Mouse (Mus musculus): ENCODE results near the gene Ykt6. TPM values are rescaled to one million over a fixed set of nuclear protein-coding genes. Genes with fewer than 3 reads are reported as not detected.

Ykt6 gene
- total RNA-seq, 2 experiments from 2014 or later = 61.5 to 66.0 TPM

- DNase-seq (ENCODE audit: low spot score in 2 of 2) = no peak
These were observed 61.4 kb downstream of the Ykt6 start for GRCm38 (mm10) chr11:6016797-6017395.

Other genes starting within 250 kb of the Ykt6 start
- 10 to 100 TPM; 67.8 to 84.1 TPM for gene Mrps24, start 240.0 kb upstream of the Ykt6 start, total RNA-seq (2021)
- gene Urgcp, start 193.3 kb upstream of the Ykt6 start, total RNA-seq (2021) = 10 to 100 TPM; 40.0 to 40.8 TPM
- 10 to 100 TPM; 35.0 to 39.3 TPM for gene Dbnl, start 167.2 kb upstream of the Ykt6 start, total RNA-seq (2021)
- gene Pgam2, start 152.0 kb upstream of the Ykt6 start, total RNA-seq (2021) = 1,000 to 10,000 TPM; 1,561 to 1,711 TPM
- gene Polm, start 117.7 kb upstream of the Ykt6 start, total RNA-seq (2021) = 1 to 10 TPM; 8.4 to 8.9 TPM
- gene Aebp1, start 93.7 kb upstream of the Ykt6 start, total RNA-seq (2021) = 10 to 100 TPM; 60.9 to 68.2 TPM
- gene Pold2, start 77.4 kb upstream of the Ykt6 start, total RNA-seq (2021) = 10 to 100 TPM; 54.1 to 61.3 TPM
- not detected for gene Myl7, start 56.9 kb upstream of the Ykt6 start, total RNA-seq (2021)
- not detected for gene Gck, start 5.6 kb upstream of the Ykt6 start, total RNA-seq (2021)
- 100 to 1,000 TPM; 190 to 199 TPM for gene Camk2b, start 110.7 kb downstream of the Ykt6 start, total RNA-seq (2021)
- under 1 TPM; 0.21 to 0.44 TPM for gene A730071L15Rik, start 244.3 kb downstream of the Ykt6 start, total RNA-seq (2021)
- 10 to 100 TPM; 56.4 to 61.0 TPM for gene Nudcd3, start 244.7 kb downstream of the Ykt6 start, total RNA-seq (2021)